Mouse (Mus musculus): ENCODE measurements at regions not wholly inside any gene's neighbourhood (a gene's known extent, or its start where the extent isn't known, plus 50 kb on each side); places are given as distances from the start of the nearest gene placed in this dataset.
"Not testable (repeated sequence)": the region's sequence is repeated elsewhere in the genome, so short reads cannot be mapped to it uniquely, and the experiment has no call there.

GRCm38 (mm10) chr13:68167826-68168225 is 304.7 kb downstream of the BC048507 start:
- peak in 1 of 2 experiments; percentile 41 for DNase-seq

- not testable (repeated sequence) for DNase-seq
Observed at GRCm38 (mm10) chr13:68173456-68173855, 310.3 kb downstream of the BC048507 start.
